Mouse (Mus musculus): Measurements from ENCODE around the gene Atp8b4.

Gene Atp8b4

GRCm38 (mm10) chr2:126432481-126433066 is 67.9 kb downstream of the Atp8b4 start:
- DNase-seq (ENCODE audit: low spot score), result peak; percentile 10

GRCm38 (mm10) chr2:126429282-126429681 is 71.2 kb downstream of the Atp8b4 start:
- peak; percentile 79 for DNase-seq (ENCODE audit: low spot score)

GRCm38 (mm10) chr2:126425223-126425622 is 75.3 kb downstream of the Atp8b4 start:
- DNase-seq (ENCODE audit: low spot score), result no peak

GRCm38 (mm10) chr2:126424714-126425113 is 75.8 kb downstream of the Atp8b4 start:
- DNase-seq (ENCODE audit: low spot score), result no peak

DNA sequence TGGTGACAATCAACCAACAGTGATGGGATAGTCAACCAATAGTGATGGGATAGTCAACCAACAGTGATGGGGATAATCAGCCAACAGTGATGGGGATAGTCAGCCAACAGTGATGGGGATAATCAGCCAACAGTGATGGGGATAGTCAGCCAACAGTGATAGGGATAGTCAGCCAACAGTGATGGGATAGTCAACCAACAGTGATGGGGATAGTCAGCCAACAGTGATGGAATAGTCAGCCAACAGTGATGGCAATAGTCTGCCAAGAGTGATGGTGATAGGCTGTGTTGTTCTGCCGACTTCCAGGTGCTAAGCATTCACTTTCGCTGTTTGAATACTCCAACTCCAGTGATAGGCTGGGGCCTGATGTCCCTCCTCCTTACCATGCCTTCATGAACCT is 79.6 kb downstream of the Atp8b4 start:
- DNase-seq (ENCODE audit: low spot score), result no peak

DNA sequence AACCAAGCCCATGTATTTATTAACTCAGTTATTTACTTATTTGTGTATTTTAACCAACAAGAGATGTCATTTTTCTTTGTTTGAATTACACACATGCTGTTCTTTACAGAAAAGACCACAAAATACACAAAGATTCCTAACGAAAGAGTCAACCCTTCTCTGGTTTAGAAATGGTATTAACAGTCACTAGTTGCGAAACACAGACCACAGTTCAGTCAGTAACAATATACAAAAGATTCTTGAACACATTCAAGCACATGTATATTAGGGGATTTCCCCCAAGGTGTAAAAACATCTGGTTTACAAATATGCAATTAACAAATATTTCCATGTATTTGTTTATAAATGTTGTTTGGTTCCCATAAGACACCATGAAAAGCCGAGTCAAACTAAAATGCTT is 81.6 kb downstream of the Atp8b4 start:
- DNase-seq (ENCODE audit: low spot score), result no peak

DNA sequence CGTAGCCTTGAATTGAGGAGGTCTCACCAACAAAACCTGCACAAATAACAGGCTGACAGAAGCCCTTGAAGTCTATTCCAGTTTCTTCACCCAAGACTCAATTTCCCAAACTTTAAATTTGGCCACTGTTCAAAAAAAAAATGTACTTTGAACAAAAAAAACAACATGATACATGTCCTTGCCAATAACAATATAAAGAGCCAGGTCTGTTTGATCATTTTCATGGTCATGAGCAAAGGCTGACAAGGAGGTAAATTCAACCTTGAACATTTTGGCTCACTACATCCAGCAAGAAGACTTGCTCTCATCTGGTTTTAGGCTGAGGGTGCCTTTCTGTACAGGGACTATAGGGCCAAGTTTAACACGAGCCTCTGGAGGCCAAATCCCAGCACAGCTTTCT is 83.7 kb downstream of the Atp8b4 start:
- no peak for DNase-seq (ENCODE audit: low spot score)

DNA sequence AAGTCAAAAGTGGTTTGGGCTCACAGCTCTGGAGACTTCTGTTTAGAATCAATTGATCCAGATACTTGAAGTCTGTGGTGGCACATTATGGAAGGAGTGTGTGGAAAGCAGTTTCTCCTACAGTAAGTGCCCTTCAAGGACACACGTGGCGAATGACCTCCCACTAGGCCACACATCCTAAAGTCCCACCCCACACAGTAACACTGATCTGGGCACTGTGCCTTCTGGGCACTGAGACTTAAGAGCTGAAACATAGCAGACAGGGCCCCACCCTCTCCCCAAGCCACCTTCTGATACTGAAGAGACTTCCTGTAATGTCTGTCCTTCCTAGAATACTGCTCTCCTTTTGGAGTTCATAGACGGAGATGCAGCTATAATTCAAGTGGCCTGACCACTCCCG is 84.5 kb downstream of the Atp8b4 start:
- DNase-seq (ENCODE audit: low spot score), result no peak

- DNase-seq (ENCODE audit: low spot score), result no peak
Measured at GRCm38 (mm10) chr2:126412759-126413158, 87.7 kb downstream of the Atp8b4 start.

- no peak for DNase-seq (ENCODE audit: low spot score)
Measured at GRCm38 (mm10) chr2:126399454-126399853, 101.0 kb downstream of the Atp8b4 start.

GRCm38 (mm10) chr2:126399017-126399416 is 101.5 kb downstream of the Atp8b4 start:
- no peak for DNase-seq (ENCODE audit: low spot score)

GRCm38 (mm10) chr2:126398216-126398615 is 102.3 kb downstream of the Atp8b4 start:
- DNase-seq (ENCODE audit: low spot score), result no peak

GRCm38 (mm10) chr2:126397513-126397912 is 103.0 kb downstream of the Atp8b4 start:
- no peak for DNase-seq (ENCODE audit: low spot score)

GRCm38 (mm10) chr2:126394924-126395323 is 105.5 kb downstream of the Atp8b4 start:
- no peak for DNase-seq (ENCODE audit: low spot score)

GRCm38 (mm10) chr2:126387458-126388037 is 112.9 kb downstream of the Atp8b4 start:
- no peak for DNase-seq (ENCODE audit: low spot score)

DNA sequence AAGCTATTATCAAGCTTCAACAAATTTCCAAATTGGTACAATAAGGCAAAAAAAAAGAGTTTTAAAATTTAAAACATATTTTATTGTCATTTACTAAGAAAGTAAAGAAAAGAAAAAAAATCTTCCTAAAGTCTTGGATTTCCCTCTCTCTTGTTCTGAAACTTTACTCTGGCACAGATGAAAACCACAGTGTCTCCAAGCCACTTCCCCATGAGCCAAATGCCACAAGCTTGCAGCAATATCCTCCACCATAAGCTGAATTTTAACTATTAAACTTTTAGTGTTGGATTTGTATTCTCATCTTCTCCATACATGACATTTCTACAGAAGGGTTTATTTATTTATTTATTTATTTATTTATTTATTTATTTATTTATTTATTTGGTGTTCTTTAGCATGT is 114.4 kb downstream of the Atp8b4 start:
- no peak for DNase-seq (ENCODE audit: low spot score)

DNA sequence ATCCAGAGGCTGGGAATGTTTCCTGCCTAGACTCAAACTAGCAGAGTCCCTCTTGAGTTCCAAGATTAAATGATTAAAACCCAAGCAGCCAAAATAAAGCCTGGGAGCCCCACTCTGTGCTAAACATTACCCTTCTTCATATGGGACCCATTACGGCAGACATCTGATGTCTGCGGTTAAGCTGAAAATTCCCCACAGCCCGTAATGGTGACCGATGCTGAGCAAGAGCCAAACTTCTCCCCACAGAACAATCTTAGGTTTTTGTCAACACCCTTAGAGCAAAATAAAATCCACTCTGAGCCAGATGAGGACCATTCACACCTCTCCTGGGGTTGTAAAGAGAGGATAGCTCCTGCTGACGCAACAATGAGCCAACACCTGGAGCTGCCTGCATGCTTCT is 120.2 kb downstream of the Atp8b4 start:
- DNase-seq (ENCODE audit: low spot score), result no peak

GRCm38 (mm10) chr2:126371634-126372033 is 128.8 kb downstream of the Atp8b4 start:
- DNase-seq (ENCODE audit: low spot score), result no peak

DNA sequence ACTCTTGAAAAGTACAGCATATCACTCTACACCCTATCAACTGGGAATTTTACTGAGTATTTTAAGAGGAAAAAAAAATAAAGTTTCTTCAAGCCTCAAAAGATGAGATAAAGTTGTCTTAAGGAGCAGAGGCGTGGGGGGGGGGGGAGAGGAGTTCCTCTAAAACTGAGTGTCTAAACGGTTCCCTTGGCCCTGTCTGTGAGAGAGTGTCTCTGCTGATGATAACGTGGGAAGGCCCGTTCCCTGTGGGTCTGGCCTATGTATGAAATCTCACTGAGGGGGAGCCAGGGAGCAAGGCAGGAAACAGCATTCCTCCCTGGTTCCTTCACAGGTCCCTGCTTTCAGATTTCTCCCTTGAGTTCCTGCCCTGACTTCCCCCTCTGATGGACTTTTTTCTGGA is 130.7 kb downstream of the Atp8b4 start:
- no peak for DNase-seq (ENCODE audit: low spot score)

DNA sequence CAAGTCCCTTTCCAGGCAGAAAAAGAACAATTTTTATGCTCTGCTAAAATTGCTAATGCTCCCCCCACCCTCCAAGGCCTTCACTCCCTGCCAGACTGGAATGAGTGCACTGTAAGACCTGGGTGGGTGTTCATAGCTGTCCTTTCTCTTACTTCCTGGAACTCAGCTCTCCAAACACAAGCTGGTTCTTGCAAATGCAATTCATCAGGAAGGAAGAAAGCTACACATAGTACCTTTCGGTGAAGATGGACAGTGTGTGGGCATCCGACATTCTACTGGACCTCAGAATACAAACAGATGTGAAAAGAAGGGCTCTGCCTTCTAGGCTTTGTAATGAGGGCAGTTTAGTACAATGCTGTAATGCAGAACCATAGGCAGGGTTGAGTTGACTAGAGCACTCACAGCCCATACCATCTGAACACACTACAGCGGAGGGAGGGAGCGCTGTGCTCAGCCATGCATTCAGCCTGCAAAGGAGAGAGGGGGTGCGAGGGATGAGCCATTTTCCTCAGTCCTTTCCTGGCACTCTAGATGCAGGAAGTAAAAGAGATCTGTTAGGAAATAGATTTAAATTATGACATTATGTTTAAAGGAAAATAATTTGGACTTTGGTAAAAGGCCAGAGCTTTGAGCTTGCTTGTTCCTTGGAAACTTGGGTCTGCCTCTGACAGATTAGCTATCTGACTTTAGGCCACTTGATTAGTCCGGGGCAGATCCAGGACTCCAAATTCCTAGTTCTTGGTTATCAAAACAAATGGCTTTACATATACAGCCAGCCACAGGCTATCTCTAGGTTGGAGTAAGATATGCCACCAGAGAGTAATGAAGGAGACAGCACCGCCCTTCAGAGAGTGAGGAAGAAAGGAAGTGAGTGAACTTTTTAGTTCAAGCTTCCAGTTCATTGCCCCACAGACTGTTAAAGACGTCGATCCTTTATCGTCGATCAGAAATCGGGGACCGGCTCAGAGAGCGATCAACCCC is 136.4 kb downstream of the Atp8b4 start:
- DNase-seq (ENCODE audit: low spot score), result no peak

- peak; percentile 81 for DNase-seq (ENCODE audit: low spot score)
Measured at GRCm38 (mm10) chr2:126363050-126363744, 137.3 kb downstream of the Atp8b4 start.

GRCm38 (mm10) chr2:126361131-126361810 is 139.2 kb downstream of the Atp8b4 start:
- DNase-seq (ENCODE audit: low spot score), result peak; percentile 11
